Mouse (Mus musculus) stomach, embryonic 14.5 days (tissue): ENCODE measurements at regions not wholly inside any gene's neighbourhood (a gene's known extent, or its start where the extent isn't known, plus 50 kb on each side); places are given as distances from the start of the nearest gene placed in this dataset.
"Not testable (repeated sequence)": the region's sequence is repeated elsewhere in the genome, so short reads cannot be mapped to it uniquely, and the experiment has no call there.

Experiments used
- ATAC-seq: fragments of 200-750 bp; cut with Nextera tagmentation; 2 replicates; pipeline ENCODE4 v1.8.0; 2017; ENCODE audit warnings: low read depth, moderate TSS enrichment; ENCODE audit not compliant: insufficient number of reproducible peaks, insufficient read depth, low FRiP score
- H3K27ac ChIP-seq: fragments of 300-500 bp; sonication (generic); 2 replicates; pipeline ENCODE4 v1.5.1; 2014; ENCODE audit warnings: mild to moderate bottlenecking, low read length, moderate library complexity, mixed read lengths
- H3K27me3 ChIP-seq: fragments of 300-500 bp; sonication (generic); 2 replicates; pipeline ENCODE4 v1.6.1; 2014; ENCODE audit warnings: low read length, control low read depth, mixed read lengths; ENCODE audit not compliant: control insufficient read depth, insufficient read depth
- H3K36me3 ChIP-seq: fragments of 300-500 bp; sonication (generic); 2 replicates; pipeline ENCODE4 v1.6.1; 2014; ENCODE audit warnings: mild to moderate bottlenecking, control low read depth, low read length, moderate library complexity, mixed read lengths; ENCODE audit not compliant: control insufficient read depth, insufficient read depth
- H3K4me1 ChIP-seq: fragments of 300-500 bp; sonication (generic); 2 replicates; pipeline ENCODE4 v1.6.1; 2014; ENCODE audit warnings: low read length, control low read depth, mixed read lengths; ENCODE audit not compliant: control insufficient read depth, insufficient read depth
- H3K4me2 ChIP-seq: fragments of 300-500 bp; sonication (generic); replicated peaks from 2 replicates; pipeline ENCODE4 v1.6.1; 2014; ENCODE audit warnings: low read depth, low read length, control low read depth
- H3K4me3 ChIP-seq: fragments of 300-500 bp; sonication (generic); 2 replicates; pipeline ENCODE4 v1.5.1; 2014; ENCODE audit warnings: low read depth, low read length, control low read depth
- H3K9ac ChIP-seq: fragments of 300-500 bp; sonication (generic); replicated peaks from 2 replicates; pipeline ENCODE4 v1.6.1; 2014; ENCODE audit warnings: low read depth, mild to moderate bottlenecking, control low read depth, low read length, moderate library complexity, mixed read lengths
- H3K9me3 ChIP-seq: fragments of 300-500 bp; sonication (generic); 2 replicates; pipeline ENCODE4 v1.6.1; 2016; ENCODE audit warnings: low read depth, low read length, control low read depth; ENCODE audit not compliant: control insufficient read depth
- WGBS: fragments of 180-500 bp; shearing (Covaris S2); extraction: QIAGEN DNeasy Blood & Tissue Kit; methylation state at CpG from one replicate; pipeline ENCODE4 v1.1.7; 2014; 5-methylcytosine and 5-hydroxymethylcytosine counted together

DNA sequence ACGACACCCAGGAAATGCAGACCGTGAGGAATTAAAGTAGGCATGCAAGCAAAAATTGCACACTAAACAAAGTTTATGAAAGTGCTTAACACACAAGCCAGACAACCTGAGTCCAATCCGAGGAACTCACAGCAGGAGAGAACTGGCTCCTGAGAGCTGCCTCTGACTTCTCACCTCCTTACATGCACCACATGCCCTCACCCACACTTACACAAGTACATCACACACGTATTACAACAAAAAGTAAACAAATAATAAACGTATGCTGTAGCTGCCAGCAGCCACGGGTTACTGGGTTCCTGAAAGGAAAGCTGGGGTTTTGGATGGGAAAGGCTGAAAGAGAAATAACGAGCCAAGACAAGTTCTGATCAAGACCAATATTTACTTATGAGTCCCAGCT lies 1008.0 kb downstream of the 4930447A16Rik start:
- Histone ChIP-seq H3K36me3 (no peaks in the 10 kb centered on the region), H3K4me1 (no peaks in the 10 kb centered on the region), H3K4me2 (no peak overlapping the region), H3K27me3 (no peaks in the 10 kb centered on the region), H3K9me3 (no peaks in the 10 kb centered on the region; the same call in 1 of the 2 replicates), H3K4me3 (no peak overlapping the region), H3K9ac (no peak overlapping the region), H3K27ac (no peak overlapping the region)
- WGBS: 80% methylated on average over 7 of the region's 7 CpGs
- no peak for ATAC-seq

DNA sequence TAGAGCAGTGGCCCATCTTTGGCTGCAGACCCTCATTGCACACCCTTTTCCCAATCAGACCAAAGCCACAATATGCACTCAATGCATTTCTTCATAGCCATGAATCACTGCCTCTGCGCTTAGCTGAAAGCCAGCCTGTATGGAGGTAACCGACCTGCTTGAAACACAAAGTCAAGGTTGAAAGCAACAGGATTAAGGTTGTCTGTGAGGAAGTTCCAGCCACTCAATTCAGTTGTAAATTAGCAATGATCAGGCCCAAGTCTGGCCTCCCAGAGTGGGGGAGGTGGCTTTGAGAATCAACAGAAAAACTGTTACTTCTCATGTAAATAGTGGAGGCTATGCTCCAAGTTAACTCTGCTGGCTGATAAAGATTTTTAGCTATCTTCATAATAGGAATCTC lies 1008.9 kb downstream of the 4930447A16Rik start:
- H3K9me3 ChIP-seq, H3K27ac ChIP-seq, H3K4me2 ChIP-seq, H3K36me3 ChIP-seq, ATAC-seq, H3K9ac ChIP-seq, H3K4me3 ChIP-seq, H3K27me3 ChIP-seq, H3K4me1 ChIP-seq: not testable (repeated sequence)
- 94% methylated on average over 2 of the region's 2 CpGs for WGBS
